Mouse (Mus musculus): ENCODE measurements around the gene Ttc8.

Ttc8 gene

DNA sequence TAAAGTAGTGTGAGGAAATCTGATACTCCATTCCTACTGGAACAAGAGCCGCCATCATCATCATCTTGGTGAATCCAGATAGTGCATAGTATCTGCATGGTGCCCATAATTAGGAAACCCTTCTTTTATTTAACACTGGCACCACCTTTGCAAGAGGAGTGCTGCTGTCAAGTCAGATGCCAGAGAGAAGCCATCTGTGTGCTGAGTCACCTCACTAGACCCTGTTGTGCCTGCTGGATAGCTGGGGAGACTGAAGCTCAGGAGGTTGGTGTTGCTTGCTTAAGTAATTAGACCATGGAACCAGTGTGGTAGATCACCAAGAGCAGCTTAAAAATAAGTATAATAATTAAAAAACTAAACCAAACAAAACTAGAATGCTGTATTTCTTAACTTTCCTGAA is 75.5 kb downstream of the Ttc8 start:
- Histone ChIP-seq H3K36me3 (ENCODE audit: control insufficient read depth, insufficient read depth, low read length, poor library complexity, severe bottlenecking) (no peaks in the 10 kb centered on the region), H3K27me3 (ENCODE audit: control insufficient read depth, insufficient read depth, low read length, poor library complexity, severe bottlenecking) (no peaks in the 10 kb centered on the region)
- DNase-seq (ENCODE audit: low read depth, low spot score), result no peak

GRCm38 (mm10) chr12:98996581-98996988 is 76.2 kb downstream of the Ttc8 start:
- H3K36me3 ChIP-seq (ENCODE audit: control insufficient read depth, insufficient read depth, low read length, poor library complexity, severe bottlenecking), result no peaks in the 10 kb centered on the region
- DNase-seq (ENCODE audit: low read depth, low spot score), result no peak

DNA sequence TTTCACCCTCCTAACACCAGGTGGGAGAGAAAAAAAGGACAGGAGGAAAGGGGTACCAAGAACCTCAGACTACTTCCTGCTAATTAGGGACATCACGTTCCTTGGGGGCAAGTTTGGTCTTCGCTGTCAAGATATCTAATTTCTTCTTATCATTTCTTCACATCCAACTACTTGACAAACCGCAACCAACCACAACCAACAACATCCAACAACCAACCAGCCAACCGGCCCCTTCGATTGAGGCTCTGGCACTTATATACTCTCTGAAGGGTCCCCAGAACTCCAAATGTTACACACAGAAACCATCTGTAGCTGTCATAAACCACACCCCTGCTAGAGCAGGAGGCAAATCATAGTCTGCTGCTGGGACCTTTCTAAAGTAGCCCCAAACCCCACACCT is 76.7 kb downstream of the Ttc8 start:
- H3K27me3 ChIP-seq (ENCODE audit: control insufficient read depth, insufficient read depth, low read length, poor library complexity, severe bottlenecking), result no peaks in the 10 kb centered on the region
- DNase-seq (ENCODE audit: low read depth, low spot score), result no peak
- H3K36me3 ChIP-seq (ENCODE audit: control insufficient read depth, insufficient read depth, low read length, poor library complexity, severe bottlenecking), result no peaks in the 10 kb centered on the region

More at GRCm38 (mm10) chr12:98996581-98996988, 76.2 kb downstream of the Ttc8 start:
- H3K27me3 ChIP-seq (ENCODE audit: control insufficient read depth, insufficient read depth, low read length, poor library complexity, severe bottlenecking), result no peaks in the 10 kb centered on the region

DNA sequence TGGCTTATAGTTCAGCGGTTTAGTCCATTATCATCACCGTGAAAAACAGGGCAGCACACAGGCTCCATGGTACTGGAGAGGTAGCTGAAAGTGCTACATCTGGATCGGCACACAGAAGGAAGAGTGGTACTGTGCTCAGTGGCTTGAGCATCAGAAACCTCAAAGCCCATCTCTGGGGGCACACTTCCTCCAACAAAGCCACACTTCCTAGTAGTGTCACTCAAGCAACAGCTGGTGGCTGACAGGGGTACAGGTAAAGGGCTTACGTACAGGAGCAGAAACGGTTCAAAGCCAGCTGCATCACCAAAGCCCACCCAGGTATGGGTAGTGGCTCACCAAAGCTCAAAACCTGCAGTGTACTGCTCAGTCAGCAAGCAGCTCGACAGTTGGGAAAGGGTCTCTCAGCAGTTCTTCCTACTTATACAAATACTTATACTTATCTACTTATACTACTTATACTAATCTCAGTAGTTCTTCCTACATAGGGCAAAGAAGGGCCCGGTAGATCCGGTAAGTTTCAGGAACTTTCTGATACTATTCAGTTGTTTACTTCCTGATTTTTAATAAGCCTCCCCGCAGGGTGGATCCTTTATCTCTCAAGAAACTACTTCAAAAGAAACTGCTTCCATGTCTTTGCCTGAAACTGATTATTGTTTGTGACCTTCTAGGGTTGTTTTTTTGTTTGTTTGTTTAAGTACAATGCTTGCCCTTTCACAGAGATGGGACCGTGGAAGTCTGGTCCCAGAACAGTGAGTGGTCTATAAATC is 78.5 kb downstream of the Ttc8 start:
- Histone ChIP-seq H3K27me3 (ENCODE audit: control insufficient read depth, insufficient read depth, low read length, poor library complexity, severe bottlenecking) (no peaks in the 10 kb centered on the region), H3K36me3 (ENCODE audit: control insufficient read depth, insufficient read depth, low read length, poor library complexity, severe bottlenecking) (no peaks in the 10 kb centered on the region)
- DNase-seq (ENCODE audit: low read depth, low spot score), result no peak

GRCm38 (mm10) chr12:99000310-99000709 is 79.9 kb downstream of the Ttc8 start:
- no peaks in the 10 kb centered on the region for H3K36me3 ChIP-seq (ENCODE audit: control insufficient read depth, insufficient read depth, low read length, poor library complexity, severe bottlenecking)
- H3K27me3 ChIP-seq (ENCODE audit: control insufficient read depth, insufficient read depth, low read length, poor library complexity, severe bottlenecking), result no peaks in the 10 kb centered on the region
- no peak for DNase-seq (ENCODE audit: low read depth, low spot score)

DNA sequence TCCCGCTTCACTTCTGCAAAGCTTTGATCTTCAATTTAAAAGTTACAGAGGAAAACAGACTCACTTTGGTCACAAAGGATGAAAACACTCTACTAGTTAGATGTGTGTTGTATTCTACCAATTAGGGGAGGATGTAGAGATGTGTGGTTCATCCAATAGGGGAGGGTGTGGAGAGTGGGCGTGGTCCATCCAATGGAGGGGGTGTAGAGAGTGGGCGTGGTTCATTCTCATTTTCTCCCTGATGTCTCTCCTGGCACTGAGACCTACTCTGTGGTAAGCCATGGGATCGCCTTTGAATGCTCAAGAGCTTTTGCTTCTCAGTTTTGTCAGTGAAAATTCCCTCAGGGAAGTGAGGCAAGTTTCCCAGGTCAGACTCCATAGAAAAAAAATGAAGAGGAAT is 82.7 kb downstream of the Ttc8 start:
- Histone ChIP-seq H3K27me3 (ENCODE audit: control insufficient read depth, insufficient read depth, low read length, poor library complexity, severe bottlenecking) (no peaks in the 10 kb centered on the region), H3K36me3 (ENCODE audit: control insufficient read depth, insufficient read depth, low read length, poor library complexity, severe bottlenecking) (no peaks in the 10 kb centered on the region)
- no peak for DNase-seq (ENCODE audit: low read depth, low spot score)

DNA sequence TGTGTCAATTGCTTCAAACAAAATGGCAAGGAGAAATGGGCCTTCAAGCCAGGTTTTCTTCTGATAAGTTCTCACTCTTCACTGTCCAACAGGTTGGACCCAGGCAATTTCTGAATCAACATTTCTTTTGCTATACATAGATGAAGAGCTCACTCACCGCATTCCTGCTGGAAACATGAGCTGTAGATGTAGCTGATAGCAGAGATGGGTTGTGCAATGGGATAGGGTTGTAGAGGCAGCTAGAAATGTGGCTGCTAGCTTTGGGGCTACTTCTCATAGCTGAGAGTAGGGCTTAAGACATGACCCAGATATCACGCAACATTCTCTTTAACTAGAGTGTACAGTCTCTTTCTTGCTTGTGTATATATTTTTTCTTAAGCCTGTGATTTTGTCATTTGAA is 84.4 kb downstream of the Ttc8 start:
- Histone ChIP-seq H3K36me3 (ENCODE audit: control insufficient read depth, insufficient read depth, low read length, poor library complexity, severe bottlenecking) (no peaks in the 10 kb centered on the region), H3K27me3 (ENCODE audit: control insufficient read depth, insufficient read depth, low read length, poor library complexity, severe bottlenecking) (no peaks in the 10 kb centered on the region)
- no peak for DNase-seq (ENCODE audit: low read depth, low spot score)

GRCm38 (mm10) chr12:99008786-99009185 is 88.4 kb downstream of the Ttc8 start:
- Histone ChIP-seq H3K36me3 (ENCODE audit: control insufficient read depth, insufficient read depth, low read length, poor library complexity, severe bottlenecking) (no peaks in the 10 kb centered on the region), H3K27me3 (ENCODE audit: control insufficient read depth, insufficient read depth, low read length, poor library complexity, severe bottlenecking) (no peaks in the 10 kb centered on the region)
- DNase-seq (ENCODE audit: low read depth, low spot score), result no peak

DNA sequence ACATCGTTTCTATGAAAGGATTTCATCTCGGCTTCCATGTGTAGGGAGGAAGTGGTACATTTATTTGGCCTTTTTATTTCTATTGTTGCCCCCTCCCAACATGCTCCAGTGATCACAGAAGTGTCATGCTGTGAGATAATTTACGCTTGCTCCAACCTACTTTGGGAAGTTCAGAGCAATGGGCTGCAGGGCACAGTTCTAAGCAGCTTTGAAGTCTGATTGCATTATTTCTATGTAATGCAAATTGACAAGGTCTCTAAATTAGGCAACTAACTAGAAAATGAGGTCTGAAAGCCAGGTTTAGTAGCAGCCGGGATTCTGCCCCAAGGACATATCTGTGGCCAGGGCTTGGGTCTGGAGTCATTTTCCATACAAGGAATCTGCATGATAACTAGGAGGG is 89.1 kb downstream of the Ttc8 start:
- H3K27me3 ChIP-seq (ENCODE audit: control insufficient read depth, insufficient read depth, low read length, poor library complexity, severe bottlenecking), result no peaks in the 10 kb centered on the region
- no peaks in the 10 kb centered on the region for H3K36me3 ChIP-seq (ENCODE audit: control insufficient read depth, insufficient read depth, low read length, poor library complexity, severe bottlenecking)
- no peak for DNase-seq (ENCODE audit: low read depth, low spot score)

- Histone ChIP-seq H3K27me3 (ENCODE audit: control insufficient read depth, insufficient read depth, low read length, poor library complexity, severe bottlenecking) (no peaks in the 10 kb centered on the region), H3K36me3 (ENCODE audit: control insufficient read depth, insufficient read depth, low read length, poor library complexity, severe bottlenecking) (no peaks in the 10 kb centered on the region)
- DNase-seq (ENCODE audit: low read depth, low spot score), result no peak
Measured at GRCm38 (mm10) chr12:99010044-99010443, 89.7 kb downstream of the Ttc8 start.

DNA sequence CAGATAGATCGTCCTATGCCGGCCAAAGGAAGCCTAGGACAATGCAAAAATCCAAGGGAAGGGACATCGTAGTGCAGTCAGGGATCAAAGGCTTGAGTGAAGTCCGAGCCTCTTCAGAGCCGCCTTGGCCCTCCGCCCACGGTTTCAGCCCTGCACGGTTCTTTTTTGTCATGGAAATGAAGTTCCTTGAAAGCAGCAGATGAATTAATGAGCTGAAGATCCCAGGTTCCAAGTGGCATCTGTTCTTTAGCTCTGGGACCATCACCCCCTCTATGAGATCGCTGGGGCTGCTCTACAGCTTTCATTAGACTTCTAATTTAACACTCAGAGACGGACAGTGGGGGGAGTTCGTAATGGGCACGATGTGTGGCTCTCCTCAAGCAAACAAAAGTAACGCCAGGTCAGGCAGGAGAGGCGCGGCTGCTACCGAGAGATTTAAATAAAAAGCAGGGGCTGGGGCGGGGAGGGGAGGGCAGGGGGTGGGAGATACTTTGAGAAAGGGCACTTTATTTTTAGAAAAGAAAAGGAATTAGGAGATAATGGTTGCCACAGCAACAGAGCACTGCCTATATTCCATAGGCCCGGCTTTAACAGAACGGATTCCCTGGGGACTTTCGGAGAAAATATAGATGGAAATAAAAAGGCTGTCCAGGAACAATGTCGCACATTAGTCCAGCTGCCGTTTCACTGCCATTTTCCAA is 90.9 kb downstream of the Ttc8 start:
- no peaks in the 10 kb centered on the region for H3K27me3 ChIP-seq (ENCODE audit: control insufficient read depth, insufficient read depth, low read length, poor library complexity, severe bottlenecking)
- H3K36me3 ChIP-seq (ENCODE audit: control insufficient read depth, insufficient read depth, low read length, poor library complexity, severe bottlenecking), result no peaks in the 10 kb centered on the region
- no peak for DNase-seq (ENCODE audit: low read depth, low spot score)

DNA sequence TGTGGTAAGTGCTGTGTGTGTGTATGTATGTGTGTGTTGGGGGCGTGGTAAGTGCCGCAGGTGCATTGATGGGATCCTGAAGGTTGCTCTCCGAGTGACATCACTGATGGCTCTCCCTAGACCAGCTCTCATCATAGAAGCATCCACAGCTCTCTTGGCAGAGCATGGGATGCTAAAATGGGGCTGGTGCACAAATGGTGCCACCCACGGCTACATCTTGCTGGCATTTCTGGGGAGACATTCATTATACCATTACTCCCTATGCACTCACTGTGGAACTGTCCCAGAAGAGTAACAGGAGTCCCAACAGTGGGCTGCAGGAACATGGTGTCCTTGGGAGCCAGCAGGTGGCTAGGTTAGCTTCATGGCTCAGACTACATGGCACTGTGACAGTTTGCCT is 95.5 kb downstream of the Ttc8 start:
- DNase-seq (ENCODE audit: low read depth, low spot score), result no peak
- H3K36me3 ChIP-seq (ENCODE audit: control insufficient read depth, insufficient read depth, low read length, poor library complexity, severe bottlenecking), result no peaks in the 10 kb centered on the region
- no peaks in the 10 kb centered on the region for H3K27me3 ChIP-seq (ENCODE audit: control insufficient read depth, insufficient read depth, low read length, poor library complexity, severe bottlenecking)

DNA sequence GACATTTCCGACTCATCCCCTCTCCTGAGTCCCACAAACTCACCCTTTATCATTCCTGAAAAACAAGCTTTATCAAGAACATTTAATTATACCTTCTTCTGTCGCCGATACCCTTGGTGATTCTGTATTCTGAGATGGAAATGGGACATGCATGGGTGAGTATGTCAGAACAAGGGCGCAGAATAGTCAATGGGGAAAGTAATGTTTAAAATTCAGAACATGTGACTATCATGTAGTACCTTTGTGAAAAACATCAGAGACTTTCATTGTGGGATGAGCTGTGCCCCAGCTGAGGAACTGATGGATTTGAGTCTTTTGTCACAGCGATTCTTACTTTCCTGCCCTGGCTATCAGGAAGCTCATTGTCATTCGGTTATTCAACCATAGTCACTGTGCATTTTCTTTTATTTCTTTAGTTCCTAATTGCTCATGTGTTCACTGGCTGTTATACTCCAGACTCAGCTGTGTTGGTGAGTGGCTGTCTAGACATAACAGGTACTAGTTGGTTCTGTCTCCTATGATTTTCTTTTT is 104.1 kb downstream of the Ttc8 start:
- Histone ChIP-seq H3K36me3 (ENCODE audit: control insufficient read depth, insufficient read depth, low read length, poor library complexity, severe bottlenecking) (no peaks in the 10 kb centered on the region), H3K27me3 (ENCODE audit: control insufficient read depth, insufficient read depth, low read length, poor library complexity, severe bottlenecking) (no peaks in the 10 kb centered on the region)
- no peak for DNase-seq (ENCODE audit: low read depth, low spot score)

GRCm38 (mm10) chr12:99026291-99026690 is 105.9 kb downstream of the Ttc8 start:
- H3K27me3 ChIP-seq (ENCODE audit: control insufficient read depth, insufficient read depth, low read length, poor library complexity, severe bottlenecking), result no peaks in the 10 kb centered on the region
- no peaks in the 10 kb centered on the region for H3K36me3 ChIP-seq (ENCODE audit: control insufficient read depth, insufficient read depth, low read length, poor library complexity, severe bottlenecking)
- DNase-seq (ENCODE audit: low read depth, low spot score), result no peak

DNA sequence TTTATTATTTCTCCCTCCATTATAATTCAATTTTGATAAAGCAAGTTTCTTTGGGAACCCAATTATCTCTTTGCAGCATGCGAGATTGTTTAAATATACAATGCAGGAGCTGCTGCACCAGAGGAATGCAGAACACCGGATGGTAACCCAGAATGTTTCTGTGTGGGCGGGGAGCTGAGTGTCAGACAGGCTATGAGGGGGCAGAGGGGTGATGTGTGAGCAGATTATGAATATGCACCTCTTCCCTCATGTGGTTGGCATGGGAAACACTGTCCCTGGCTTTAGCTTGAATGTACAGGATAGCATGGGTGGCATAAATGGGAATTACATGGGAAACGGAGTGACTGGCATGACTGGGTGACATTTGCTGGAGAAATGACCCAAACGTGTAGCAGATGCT is 108.3 kb downstream of the Ttc8 start:
- no peaks in the 10 kb centered on the region for H3K27me3 ChIP-seq (ENCODE audit: control insufficient read depth, insufficient read depth, low read length, poor library complexity, severe bottlenecking)
- H3K36me3 ChIP-seq (ENCODE audit: control insufficient read depth, insufficient read depth, low read length, poor library complexity, severe bottlenecking), result no peaks in the 10 kb centered on the region
- no peak for DNase-seq (ENCODE audit: low read depth, low spot score)
